Mouse (Mus musculus) CD4-positive, CD25-positive, alpha-beta regulatory T cell, adult 2 months (primary cell): Measurements from ENCODE around the gene 1810024B03Rik.
"Not testable (repeated sequence)": the region's sequence is repeated elsewhere in the genome, so short reads cannot be mapped to it uniquely, and the experiment has no call there.

Source experiments
- DNase-seq: peaks from one replicate; pipeline ENCODE4 v3.0.0-alpha.2; 2012; ENCODE audit warnings: low read depth, low spot score

1810024B03Rik gene

GRCm38 (mm10) chr2:127207547-127208451 is at the start of gene 1810024B03Rik, which contains the start of gene Snrnp200:
Gene 1810024B03Rik (minus strand): TSS chr2:127208280.
Gene Snrnp200 (plus strand): TSS chr2:127208386.
- peak; percentile 96 for DNase-seq

- no peak for DNase-seq
Measured at GRCm38 (mm10) chr2:127255294-127255693, 47.2 kb upstream of the 1810024B03Rik start.

DNA sequence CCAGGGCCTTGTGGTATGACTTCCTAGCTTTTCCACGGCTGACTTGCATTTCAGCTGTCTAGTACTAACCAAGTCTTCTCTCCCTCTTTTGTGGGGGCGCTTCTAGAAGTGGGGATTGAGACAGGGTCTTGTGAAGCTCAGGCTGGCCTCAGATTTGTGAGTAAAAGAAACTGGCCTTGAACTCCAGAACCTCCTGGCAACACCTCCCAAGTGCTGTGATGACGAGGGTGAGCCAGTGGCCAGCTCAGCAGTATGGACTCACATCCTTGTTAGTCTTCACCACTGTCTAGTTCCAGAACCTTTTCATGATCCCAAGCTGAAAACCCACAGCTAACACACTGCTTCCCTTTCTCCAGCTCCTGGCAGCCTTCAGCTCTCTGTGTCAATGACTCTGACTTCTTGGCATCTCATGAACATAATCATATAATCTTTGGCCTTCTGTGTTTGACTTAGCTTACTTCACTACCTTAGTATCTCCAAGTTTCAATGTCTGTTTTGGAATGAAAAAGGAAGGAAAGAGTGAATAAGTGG is 46.6 kb upstream of the 1810024B03Rik start:
- no peak for DNase-seq

- no peak for DNase-seq
Measured at GRCm38 (mm10) chr2:127252787-127253186, 44.7 kb upstream of the 1810024B03Rik start.

- no peak for DNase-seq
Measured at GRCm38 (mm10) chr2:127251880-127252527, 43.9 kb upstream of the 1810024B03Rik start.

DNA sequence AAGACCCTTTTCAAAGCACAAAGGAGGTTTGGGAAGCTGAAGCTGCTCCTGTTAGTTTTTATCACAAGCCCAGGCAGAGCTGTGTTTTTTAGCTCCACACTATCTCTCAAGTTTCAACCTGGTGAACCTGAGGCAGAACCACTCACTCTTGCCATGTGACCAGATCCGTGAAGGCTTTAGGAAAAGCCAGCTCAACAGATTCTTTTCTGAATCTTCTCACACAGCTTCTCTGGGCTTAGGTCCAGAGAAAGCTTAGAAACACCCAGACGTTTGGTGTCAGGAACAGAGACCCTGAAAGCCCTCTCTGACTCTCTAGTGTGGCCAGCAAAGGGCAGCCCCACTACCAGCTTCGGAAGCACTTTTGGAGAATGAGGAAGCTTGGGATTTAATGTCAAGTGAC is 43.4 kb upstream of the 1810024B03Rik start:
- no peak for DNase-seq

- no peak for DNase-seq
Measured at GRCm38 (mm10) chr2:127250291-127251008, 42.4 kb upstream of the 1810024B03Rik start.

DNA sequence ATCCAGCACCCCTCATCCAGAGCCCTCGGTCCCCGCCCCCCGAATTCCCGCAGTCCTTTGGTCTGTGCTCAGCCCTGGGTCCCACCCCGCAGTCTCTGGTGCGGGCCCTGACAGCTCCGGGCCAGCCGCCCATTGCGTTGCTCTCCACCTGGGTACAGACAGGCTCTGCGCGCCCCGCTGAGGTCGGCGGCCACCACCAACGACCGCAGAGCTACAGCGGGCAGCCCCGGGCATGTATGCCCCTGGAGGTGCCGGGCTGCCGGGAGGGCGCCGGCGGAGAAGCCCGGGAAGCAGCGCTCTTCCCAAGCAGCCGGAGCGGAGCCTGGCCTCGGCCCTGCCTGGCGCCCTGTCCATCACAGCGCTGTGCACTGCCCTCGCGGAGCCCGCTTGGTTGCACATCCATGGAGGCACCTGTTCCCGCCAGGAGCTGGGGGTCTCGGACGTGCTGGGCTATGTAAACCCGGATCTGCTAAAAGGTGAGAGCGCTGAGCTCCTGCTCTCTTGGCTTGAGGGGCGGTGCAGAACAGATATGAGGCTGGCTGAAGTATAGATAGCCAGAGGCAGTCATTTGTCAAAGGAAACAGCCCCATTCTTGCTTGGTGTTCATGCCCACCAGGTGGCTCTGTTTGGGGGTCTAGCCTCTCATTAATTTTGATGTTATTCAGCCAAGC is 40.4 kb upstream of the 1810024B03Rik start:
- DNase-seq: peak; percentile 50

GRCm38 (mm10) chr2:127247592-127248333 is 39.7 kb upstream of the 1810024B03Rik start, which contains the start of the genes Ciao1 and Tmem127:
Gene Ciao1 (minus strand): TSS chr2:127247816.
Gene Tmem127 (plus strand): TSS chr2:127247908.
- DNase-seq: peak; percentile 99

DNA sequence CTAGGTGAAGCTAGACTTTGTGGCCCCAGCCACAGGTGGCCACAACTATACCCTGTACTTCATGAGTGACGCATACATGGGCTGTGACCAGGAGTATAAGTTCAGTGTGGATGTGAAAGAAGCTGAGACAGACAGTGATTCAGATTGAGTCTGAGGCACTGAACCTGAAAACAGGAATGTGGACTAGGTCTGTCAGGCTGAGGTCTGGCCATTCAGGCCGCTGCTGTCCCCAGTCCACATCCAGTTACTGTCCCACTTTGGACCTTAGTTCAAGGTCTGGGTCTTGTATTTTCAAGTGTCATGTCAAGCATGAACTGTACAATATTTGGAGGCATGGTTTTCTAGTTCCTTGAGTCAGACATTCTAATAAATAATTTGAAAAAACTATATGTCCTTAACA is 32.0 kb upstream of the 1810024B03Rik start:
- DNase-seq: no peak

- DNase-seq: no peak
Measured at GRCm38 (mm10) chr2:127237897-127238610, 30.0 kb upstream of the 1810024B03Rik start.

GRCm38 (mm10) chr2:127225261-127225660 is 17.2 kb upstream of the 1810024B03Rik start:
- DNase-seq: no peak

DNA sequence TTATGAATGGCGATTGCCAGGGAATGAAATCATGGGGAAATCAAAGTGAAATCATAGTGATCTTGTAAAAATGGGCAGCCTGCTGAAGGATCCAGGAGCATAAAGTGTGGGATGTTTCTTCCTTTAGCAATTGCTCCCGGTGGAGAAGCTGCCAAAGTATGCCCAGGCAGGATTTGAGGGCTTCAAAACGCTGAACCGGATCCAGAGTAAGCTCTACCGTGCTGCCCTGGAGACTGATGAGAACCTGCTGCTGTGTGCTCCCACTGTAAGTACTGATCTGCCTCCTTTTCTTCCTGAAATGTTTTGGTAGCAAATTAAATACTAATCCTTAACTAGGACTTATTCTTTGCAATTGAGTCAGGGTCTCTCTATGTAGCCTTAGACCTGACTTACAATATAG is 9.7 kb upstream of the 1810024B03Rik start:
- DNase-seq: no peak

- DNase-seq: no peak
Measured at GRCm38 (mm10) chr2:127210701-127211100, 2.6 kb upstream of the 1810024B03Rik start.

GRCm38 (mm10) chr2:127208452-127208769 is 331 bp upstream of the 1810024B03Rik start:
- no peak for DNase-seq

GRCm38 (mm10) chr2:127206916-127207315 is 1.2 kb downstream of the 1810024B03Rik start:
- no peak for DNase-seq

- not testable (repeated sequence) for DNase-seq
Measured at GRCm38 (mm10) chr2:127205936-127206335, 2.1 kb downstream of the 1810024B03Rik start.

- DNase-seq: peak; percentile 81
Measured at GRCm38 (mm10) chr2:127204932-127205331, 3.1 kb downstream of the 1810024B03Rik start.

- DNase-seq: no peak
Measured at GRCm38 (mm10) chr2:127189574-127189973, 18.5 kb downstream of the 1810024B03Rik start.
